Mouse (Mus musculus): ENCODE results near the gene Taar4.

Taar4 gene

DNA sequence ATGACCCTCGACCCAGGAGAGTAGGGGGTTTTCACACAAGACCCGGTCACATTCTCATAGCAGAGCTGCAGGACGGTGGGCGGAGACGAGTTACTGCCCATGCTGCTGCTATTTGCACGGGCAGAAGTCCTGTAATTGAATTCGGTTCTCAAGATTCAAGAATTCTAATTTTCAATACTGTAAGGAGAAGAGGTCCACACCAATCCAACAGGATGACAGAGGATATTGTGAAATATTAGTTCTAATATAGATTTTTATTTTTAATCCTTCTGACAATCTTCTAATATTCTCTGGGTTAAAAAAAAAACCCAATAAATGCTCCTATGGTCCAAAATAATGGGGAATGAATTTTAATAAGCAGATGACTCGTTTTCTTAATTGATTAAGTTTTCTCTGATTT lies 25.3 kb downstream of the Taar4 start, which contains the start of gene Taar6:
Gene Taar6 (minus strand): TSS at position 101 of the 400 bp plus-strand sequence.
- H3K9me3 ChIP-seq (ENCODE audit: low read length): no peaks in the 10 kb centered on the region
- H3K27me3 ChIP-seq (ENCODE audit: insufficient read depth, low read length): no peaks in the 10 kb centered on the region
- H3K36me3 ChIP-seq (ENCODE audit: insufficient read depth, low read length): no peaks in the 10 kb centered on the region
- H3K4me3 ChIP-seq (replicated peaks; ENCODE audit: low read length): no peak within 1 kb of the TSS
- 0 out of 2 replicates have a peak, but pooled peaks cover 3% of the 10 kb centered on the region for H3K4me1 ChIP-seq (replicated peaks; ENCODE audit: low read depth, low read length)
- TF ChIP-seq CTCF (conservative IDR thresholded peaks at IDR 0.05; ENCODE audit: low read length): no peak
- TF ChIP-seq NANOG (IDR thresholded peaks at IDR 0.05; ENCODE audit: borderline replicate concordance, low read length): no peak

DNA sequence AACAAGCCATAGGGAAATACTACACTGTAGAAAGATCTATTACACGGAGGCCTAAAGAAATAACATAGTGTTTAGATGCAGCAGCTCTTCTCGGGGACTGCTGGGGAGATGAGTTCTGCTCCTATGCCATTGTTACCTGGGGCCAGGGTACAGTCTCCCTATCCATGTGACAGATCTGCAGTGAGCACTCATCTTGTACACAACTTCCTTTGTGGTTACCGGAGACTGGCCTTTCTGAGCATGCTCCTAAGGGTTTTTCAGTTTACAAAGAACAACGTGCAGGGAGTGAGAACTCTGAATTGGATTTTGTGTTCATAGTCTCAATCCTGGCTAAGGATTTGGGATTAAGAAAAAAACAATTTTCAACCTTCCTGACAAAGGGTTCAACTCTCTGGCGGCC lies 26.1 kb downstream of the Taar4 start:
- Histone ChIP-seq H3K4me1 (replicated peaks; ENCODE audit: low read depth, low read length) (0 out of 2 replicates have a peak, but pooled peaks cover 3% of the 10 kb centered on the region), H3K27me3 (ENCODE audit: insufficient read depth, low read length) (no peaks in the 10 kb centered on the region), H3K9me3 (ENCODE audit: low read length) (no peaks in the 10 kb centered on the region), H3K36me3 (ENCODE audit: insufficient read depth, low read length) (no peaks in the 10 kb centered on the region), H3K4me3 (replicated peaks; ENCODE audit: low read length) (no peak overlapping the region)
- TF ChIP-seq CTCF (conservative IDR thresholded peaks at IDR 0.05; ENCODE audit: low read length): no peak
- no peak for TF ChIP-seq NANOG (IDR thresholded peaks at IDR 0.05; ENCODE audit: borderline replicate concordance, low read length)
- TF ChIP-seq POU5F1 (IDR thresholded peaks at IDR 0.05; ENCODE audit: borderline replicate concordance, low read length): no peak

DNA sequence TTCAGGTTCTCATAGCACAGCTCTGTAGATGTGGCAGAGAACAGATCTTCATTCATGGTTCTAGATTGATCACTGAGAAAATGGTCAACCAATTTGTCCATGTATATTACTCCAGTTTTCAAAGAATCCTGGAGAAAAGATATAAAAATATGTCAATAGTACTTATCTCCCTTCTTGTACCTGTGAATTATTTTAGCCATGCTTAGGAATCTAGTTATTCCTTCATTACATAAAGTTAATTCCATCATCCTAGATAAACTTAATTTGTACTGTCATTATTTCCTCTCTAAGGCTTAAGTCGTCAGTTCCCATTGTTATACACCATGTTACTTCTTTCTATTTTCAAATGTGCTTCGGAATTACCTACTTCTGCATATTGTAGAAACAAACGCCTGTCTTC lies 33.1 kb downstream of the Taar4 start, which contains the start of gene Taar7a:
Gene Taar7a (minus strand): TSS at position 101 of the 400 bp plus-strand sequence.
- no peaks in the 10 kb centered on the region for H3K4me1 ChIP-seq (replicated peaks; ENCODE audit: low read depth, low read length)
- H3K27me3 ChIP-seq (ENCODE audit: insufficient read depth, low read length): no peaks in the 10 kb centered on the region
- no peak for TF ChIP-seq CTCF (conservative IDR thresholded peaks at IDR 0.05; ENCODE audit: low read length)
- TF ChIP-seq NANOG (IDR thresholded peaks at IDR 0.05; ENCODE audit: borderline replicate concordance, low read length): no peak
- TF ChIP-seq POU5F1 (IDR thresholded peaks at IDR 0.05; ENCODE audit: borderline replicate concordance, low read length): no peak
- H3K9me3 ChIP-seq (ENCODE audit: low read length): no peaks in the 10 kb centered on the region
- no peaks in the 10 kb centered on the region for H3K36me3 ChIP-seq (ENCODE audit: insufficient read depth, low read length)
- no peak within 1 kb of the TSS for H3K4me3 ChIP-seq (replicated peaks; ENCODE audit: low read length)

DNA sequence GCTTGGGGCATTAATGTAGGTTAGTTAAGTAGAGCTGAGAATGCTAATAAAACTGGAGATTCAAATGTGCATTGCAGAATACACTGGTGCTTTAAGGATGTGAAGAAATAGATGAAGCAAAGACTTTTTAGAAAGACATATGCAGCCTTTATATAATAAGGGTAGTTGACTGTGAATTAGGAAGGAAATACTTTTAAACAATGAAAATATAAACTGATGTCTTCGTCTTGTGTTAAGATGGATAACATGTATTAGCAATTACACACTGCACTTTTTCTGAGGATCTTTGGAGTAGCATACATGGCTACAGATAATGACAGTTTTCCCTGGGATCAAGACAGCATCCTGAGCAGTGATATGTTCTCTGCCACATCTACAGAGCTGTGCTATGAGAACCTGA lies 39.3 kb downstream of the Taar4 start, which contains the start of gene Taar7b:
Gene Taar7b (plus strand): TSS at position 301 of the 400 bp plus-strand sequence.
- Histone ChIP-seq H3K4me3 (replicated peaks; ENCODE audit: low read length) (no peak within 1 kb of the TSS), H3K27me3 (ENCODE audit: insufficient read depth, low read length) (no peaks in the 10 kb centered on the region), H3K9me3 (ENCODE audit: low read length) (no peaks in the 10 kb centered on the region), H3K4me1 (replicated peaks; ENCODE audit: low read depth, low read length) (no peaks in the 10 kb centered on the region), H3K36me3 (ENCODE audit: insufficient read depth, low read length) (no peaks in the 10 kb centered on the region)
- TF ChIP-seq NANOG (IDR thresholded peaks at IDR 0.05; ENCODE audit: borderline replicate concordance, low read length) (no peak), CTCF (conservative IDR thresholded peaks at IDR 0.05; ENCODE audit: low read length) (no peak), POU5F1 (IDR thresholded peaks at IDR 0.05; ENCODE audit: borderline replicate concordance, low read length) (no peak)

DNA sequence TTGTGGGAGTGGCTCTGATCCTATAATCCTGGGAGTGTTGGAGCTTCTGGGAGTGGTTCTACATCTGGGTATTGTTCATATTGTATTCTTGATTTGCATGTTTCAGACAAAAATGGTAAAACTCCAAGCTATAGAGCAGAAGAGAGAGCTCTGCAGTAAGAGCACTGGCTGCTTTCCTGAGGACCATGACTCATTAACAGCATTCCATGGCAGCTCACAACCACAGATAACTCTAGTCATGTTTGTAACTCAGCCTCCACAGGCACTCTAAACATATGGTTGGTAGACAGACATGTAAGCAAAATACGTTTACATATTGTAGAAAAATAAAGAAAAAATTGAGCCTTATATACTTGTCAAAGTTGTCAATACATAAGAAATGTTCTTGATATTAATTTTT lies 46.1 kb downstream of the Taar4 start:
- no peaks in the 10 kb centered on the region for H3K4me1 ChIP-seq (replicated peaks; ENCODE audit: low read depth, low read length)
- peaks cover 9% of the 10 kb centered on the region; the same call in 1 of the 2 replicates for H3K9me3 ChIP-seq (ENCODE audit: low read length)
- TF ChIP-seq NANOG (IDR thresholded peaks at IDR 0.05; ENCODE audit: borderline replicate concordance, low read length): no peak
- no peak for TF ChIP-seq CTCF (conservative IDR thresholded peaks at IDR 0.05; ENCODE audit: low read length)
- no peak for TF ChIP-seq POU5F1 (IDR thresholded peaks at IDR 0.05; ENCODE audit: borderline replicate concordance, low read length)
- H3K27me3 ChIP-seq (ENCODE audit: insufficient read depth, low read length): no peaks in the 10 kb centered on the region
- no peaks in the 10 kb centered on the region for H3K36me3 ChIP-seq (ENCODE audit: insufficient read depth, low read length)
- no peak overlapping the region for H3K4me3 ChIP-seq (replicated peaks; ENCODE audit: low read length)

DNA sequence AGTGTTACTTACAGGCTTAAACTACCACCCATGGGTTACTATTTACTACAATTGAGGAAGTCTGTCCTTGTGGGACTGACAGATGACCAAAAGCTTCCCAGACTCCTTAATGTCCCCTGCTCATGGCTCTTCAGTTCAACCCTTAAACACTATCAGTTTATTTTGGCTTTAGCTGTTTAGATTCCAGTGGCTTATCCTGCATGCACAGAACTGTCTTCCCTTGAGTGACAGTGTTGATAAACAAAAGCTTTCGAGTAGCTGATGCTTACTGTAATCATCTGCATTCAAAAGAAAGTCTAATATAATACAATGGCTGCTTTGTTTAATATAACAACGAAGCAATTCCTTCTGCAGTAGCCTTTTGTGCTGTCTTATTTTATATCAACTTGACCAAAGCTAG lies 46.7 kb downstream of the Taar4 start:
- Histone ChIP-seq H3K36me3 (ENCODE audit: insufficient read depth, low read length) (no peaks in the 10 kb centered on the region), H3K4me1 (replicated peaks; ENCODE audit: low read depth, low read length) (no peaks in the 10 kb centered on the region), H3K4me3 (replicated peaks; ENCODE audit: low read length) (no peak overlapping the region), H3K9me3 (ENCODE audit: low read length) (peaks cover 9% of the 10 kb centered on the region; the same call in 1 of the 2 replicates), H3K27me3 (ENCODE audit: insufficient read depth, low read length) (no peaks in the 10 kb centered on the region)
- no peak for TF ChIP-seq CTCF (conservative IDR thresholded peaks at IDR 0.05; ENCODE audit: low read length)
- TF ChIP-seq POU5F1 (IDR thresholded peaks at IDR 0.05; ENCODE audit: borderline replicate concordance, low read length): no peak
- peak; percentile 44; the same call in 1 of the 2 replicates for TF ChIP-seq NANOG (IDR thresholded peaks at IDR 0.05; ENCODE audit: borderline replicate concordance, low read length)

DNA sequence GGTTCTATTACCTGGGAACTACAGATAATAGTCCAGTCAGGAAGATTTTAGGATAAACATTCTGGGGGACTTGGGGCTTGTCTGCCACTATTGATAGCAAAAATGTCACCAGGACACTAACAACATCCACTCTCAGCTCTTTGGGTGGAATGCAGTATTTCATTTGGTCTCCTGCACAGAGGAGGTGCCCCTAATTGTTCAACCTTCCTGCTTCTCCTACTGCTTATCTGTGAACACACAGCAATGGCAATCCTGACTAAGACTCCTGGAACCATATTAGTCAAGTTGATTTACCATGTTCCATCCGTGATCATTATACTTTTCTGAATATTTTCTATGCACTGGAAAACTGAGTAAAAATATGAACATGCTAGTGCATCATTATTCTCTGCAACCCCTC lies 47.8 kb downstream of the Taar4 start:
- no peaks in the 10 kb centered on the region for H3K36me3 ChIP-seq (ENCODE audit: insufficient read depth, low read length)
- peaks cover 9% of the 10 kb centered on the region; the same call in 1 of the 2 replicates for H3K9me3 ChIP-seq (ENCODE audit: low read length)
- no peaks in the 10 kb centered on the region for H3K4me1 ChIP-seq (replicated peaks; ENCODE audit: low read depth, low read length)
- H3K27me3 ChIP-seq (ENCODE audit: insufficient read depth, low read length): no peaks in the 10 kb centered on the region
- TF ChIP-seq POU5F1 (IDR thresholded peaks at IDR 0.05; ENCODE audit: borderline replicate concordance, low read length) (no peak), NANOG (IDR thresholded peaks at IDR 0.05; ENCODE audit: borderline replicate concordance, low read length) (no peak), CTCF (conservative IDR thresholded peaks at IDR 0.05; ENCODE audit: low read length) (no peak)
- H3K4me3 ChIP-seq (replicated peaks; ENCODE audit: low read length): no peak overlapping the region
